Mouse (Mus musculus) urinary bladder, adult 18-20 months (tissue): Measurements from ENCODE around the gene Mrtfa.

ENCODE experiments used
- DNase-seq, 2 experiments: peaks; one replicate each; pipeline ENCODE4 v3.0.0; 2022; ENCODE audit warnings: low spot score in 2 of 2, mixed read lengths in 2 of 2

Gene Mrtfa

DNA sequence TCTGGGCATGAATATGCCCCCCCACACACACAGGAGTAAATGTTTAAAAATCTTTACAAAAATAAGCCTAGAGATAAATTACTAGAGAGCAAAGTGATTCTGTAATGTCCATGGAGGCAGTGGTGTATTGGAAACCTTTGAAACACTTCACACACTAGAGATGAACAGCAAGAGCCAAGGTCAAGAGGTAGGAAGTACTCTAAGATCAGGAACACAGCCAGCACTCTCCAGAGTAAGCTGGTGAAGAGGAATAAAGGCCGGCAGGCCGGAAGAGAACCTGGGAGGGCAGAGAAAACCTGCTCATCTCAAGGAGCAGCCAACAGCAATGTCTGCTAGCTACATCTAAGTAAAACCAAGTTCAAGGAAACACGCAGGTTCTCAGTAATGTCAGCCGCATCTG lies 125.9 kb downstream of the Mrtfa start:
- no peak for DNase-seq

GRCm38 (mm10) chr15:81064143-81064542 lies 126.4 kb downstream of the Mrtfa start:
- no peak for DNase-seq

DNA sequence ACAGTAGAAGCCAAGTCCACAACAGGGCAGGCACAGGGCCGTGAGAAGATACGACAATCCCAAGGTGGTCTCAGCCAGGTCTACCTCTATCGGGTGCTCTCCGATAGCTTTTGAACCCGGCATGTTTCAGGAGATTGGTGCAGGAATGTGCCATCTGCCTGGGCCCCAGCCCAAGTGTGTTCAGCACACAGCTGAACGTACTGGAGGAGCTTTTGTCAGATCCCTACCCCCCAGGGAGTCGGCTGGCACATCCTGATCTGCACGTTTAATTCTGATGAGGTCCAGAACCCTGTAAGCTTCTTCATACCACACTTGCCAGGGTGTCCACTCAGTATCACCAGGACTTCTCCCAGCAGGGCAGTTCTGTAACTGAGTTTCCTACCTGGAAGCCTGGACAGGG lies 127.9 kb downstream of the Mrtfa start:
- DNase-seq, result no peak

DNA sequence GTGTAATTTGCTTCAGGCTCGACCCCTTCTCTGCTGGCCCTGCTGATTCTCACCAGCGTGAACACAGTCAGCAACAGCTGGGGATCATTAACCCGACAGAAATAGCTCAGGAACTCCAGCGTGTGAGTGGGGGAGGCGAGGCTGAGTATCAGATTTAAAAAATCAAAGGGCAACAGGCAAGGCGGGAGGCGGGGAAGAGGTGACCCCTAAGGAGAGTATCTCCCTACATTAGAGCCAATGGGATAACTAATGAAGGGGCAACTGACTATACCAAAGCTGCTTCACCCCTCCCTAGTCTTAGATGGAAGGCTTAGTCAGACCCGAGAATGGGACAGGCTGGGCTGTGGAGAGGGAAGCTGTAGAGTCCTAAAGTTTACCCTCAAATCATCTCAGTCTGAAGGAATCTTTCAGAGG lies 128.4 kb downstream of the Mrtfa start:
- DNase-seq, result no peak

- DNase-seq, result no peak
Measured at GRCm38 (mm10) chr15:81060975-81061374, 129.6 kb downstream of the Mrtfa start.

DNA sequence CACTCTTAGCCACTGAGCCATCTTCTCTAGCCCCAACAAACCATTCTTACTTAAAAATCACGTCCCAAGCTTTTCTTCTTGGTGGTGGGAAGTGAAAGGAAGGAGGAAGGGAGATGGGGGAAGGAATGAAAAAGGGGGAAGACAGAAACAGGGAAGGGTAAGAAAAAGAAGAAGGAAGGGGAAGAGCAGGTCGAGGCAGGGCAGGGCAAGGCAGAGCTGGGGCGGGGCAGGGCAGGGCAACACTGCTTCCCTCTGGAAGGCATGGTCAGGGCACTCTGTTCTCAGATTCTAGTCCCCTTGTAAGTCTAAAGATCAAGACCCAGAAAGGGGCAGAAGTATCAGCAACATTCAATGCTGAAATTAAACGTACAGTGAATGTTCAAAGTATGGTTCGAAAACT lies 132.8 kb downstream of the Mrtfa start:
- DNase-seq, result no peak

DNA sequence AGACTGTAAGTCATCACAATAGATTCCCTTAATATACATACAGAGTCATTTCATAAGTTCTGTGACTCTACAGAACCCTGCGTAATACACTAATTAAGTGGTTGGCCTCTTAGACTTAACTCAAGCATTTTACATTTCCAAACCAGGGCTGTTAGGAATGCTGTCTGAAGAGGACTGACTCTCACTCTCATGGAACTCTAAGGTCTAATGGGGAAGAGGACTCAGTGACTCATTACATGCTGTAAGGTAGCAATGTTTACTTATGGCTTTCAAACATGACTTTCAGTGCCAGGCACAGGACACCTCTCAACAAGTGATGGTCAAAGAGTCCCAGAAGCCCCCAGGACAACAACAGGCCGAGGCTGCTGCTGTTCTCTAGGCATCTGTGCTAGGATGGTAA lies 135.1 kb downstream of the Mrtfa start:
- no peak for DNase-seq

GRCm38 (mm10) chr15:81052491-81052890 lies 138.1 kb downstream of the Mrtfa start:
- DNase-seq, result no peak

DNA sequence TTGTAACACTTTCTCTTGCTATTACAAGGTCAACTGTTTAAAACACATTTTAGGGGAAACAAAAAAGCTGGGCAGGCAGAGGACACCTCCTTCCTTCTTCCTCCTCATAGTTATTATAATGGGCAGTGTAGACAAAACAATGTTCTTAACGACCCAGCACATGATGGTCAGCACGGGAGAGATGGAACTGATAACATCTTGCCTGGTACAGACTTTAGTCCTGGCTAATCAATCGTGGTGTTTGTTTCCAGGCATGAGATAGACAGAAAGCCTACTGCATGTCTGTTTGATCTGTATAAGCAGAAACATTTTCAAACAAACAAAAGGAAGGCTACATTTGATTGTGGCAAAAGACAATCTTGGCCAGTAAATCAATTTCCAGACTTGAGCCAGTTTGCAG lies 140.1 kb downstream of the Mrtfa start:
- DNase-seq, result no peak

GRCm38 (mm10) chr15:81049401-81050053 lies 141.0 kb downstream of the Mrtfa start:
- no peak for DNase-seq

GRCm38 (mm10) chr15:81047497-81047896 lies 143.1 kb downstream of the Mrtfa start:
- no peak for DNase-seq

GRCm38 (mm10) chr15:81046061-81046460 lies 144.5 kb downstream of the Mrtfa start:
- DNase-seq, result no peak

- no peak for DNase-seq
Measured at GRCm38 (mm10) chr15:81045336-81045735, 145.2 kb downstream of the Mrtfa start.

- no peak for DNase-seq
Measured at GRCm38 (mm10) chr15:81044446-81044845, 146.1 kb downstream of the Mrtfa start.

DNA sequence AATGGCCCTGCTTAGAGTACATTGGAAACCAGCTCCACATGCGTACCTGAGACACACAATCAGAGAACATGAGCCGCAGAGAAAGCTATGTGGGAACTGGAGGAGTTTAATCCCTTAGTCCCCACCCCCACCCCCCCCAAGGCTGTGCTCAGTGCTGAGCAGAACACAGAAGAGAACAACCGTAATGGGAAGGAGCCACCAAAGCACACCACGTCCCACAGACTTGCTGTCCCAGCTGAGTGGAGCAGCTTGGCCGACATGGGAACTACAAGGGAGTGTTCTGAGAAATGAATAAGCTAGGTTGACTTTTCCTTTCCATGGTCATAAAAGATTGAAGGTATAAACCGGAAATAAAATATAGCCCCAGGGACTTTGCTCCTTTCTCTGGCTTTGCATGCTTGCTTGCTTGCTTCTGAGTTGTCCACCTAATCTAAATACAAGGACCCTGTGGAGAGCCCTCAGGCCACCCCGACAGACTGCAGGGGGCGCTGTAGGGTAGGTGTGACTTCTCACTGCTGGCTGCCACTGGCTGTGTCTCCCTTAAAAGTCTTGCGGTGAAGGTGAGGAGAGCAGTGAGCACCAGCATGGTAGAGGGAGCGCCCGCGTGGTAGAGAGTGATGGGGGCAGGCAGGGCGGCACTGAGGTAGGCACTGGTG lies 148.2 kb downstream of the Mrtfa start:
- DNase-seq, result no peak

DNA sequence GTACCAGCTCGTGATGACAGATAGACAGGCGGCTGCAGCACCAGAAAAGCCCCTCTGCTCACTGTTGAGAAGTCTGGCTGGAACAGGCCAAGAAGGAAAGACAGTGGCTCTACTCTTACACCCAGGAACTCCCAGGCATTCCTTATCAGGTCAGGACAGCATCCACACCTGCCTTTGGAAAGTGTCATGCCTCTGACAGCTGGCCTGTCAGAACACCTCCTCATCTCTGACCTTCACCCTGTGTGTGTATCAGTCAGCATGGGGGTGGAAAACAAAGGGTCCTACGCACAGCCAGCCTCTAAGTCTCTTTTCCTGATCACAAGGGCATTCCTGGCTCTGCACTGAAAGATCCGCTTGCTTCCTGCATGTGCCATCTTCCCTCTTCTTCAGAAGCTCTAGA lies 148.8 kb downstream of the Mrtfa start:
- no peak for DNase-seq

GRCm38 (mm10) chr15:81038419-81038818 lies 152.1 kb downstream of the Mrtfa start:
- DNase-seq, result no peak

- no peak for DNase-seq
Measured at GRCm38 (mm10) chr15:81035417-81036162, 155.0 kb downstream of the Mrtfa start.

- no peak for DNase-seq
Measured at GRCm38 (mm10) chr15:81034119-81034518, 156.4 kb downstream of the Mrtfa start.

DNA sequence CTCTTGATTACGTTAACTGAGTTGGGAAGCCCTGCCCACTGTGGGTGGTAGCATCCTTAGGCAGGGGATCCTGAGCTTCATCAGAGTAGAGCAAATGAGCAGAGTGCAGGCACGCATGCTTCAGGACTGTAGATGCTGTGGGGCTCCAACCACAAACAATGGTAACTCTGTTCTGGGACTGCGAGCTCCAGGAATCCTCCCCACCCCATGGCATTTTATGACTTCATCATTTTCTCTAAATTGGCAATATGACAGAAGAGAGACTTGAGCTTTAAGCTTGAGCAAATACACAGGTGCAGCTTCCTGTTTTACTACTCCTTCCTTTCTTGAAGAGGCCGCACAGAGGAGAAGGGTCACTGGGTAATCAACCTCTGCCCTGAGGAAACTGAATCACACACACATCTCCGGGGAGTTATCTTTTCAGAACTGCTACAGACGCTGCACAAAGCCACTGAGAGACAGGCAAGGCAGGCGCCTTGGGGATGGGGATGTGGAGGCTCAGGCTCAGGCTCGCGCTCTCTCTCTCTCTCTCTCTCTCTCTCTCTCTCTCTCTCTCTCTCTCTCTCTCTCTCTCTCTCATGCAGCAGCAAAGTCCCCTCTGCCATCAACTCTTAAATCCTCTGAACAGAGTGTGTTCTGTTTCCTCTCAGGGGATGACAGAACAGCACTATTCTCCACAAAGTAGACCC lies 157.5 kb downstream of the Mrtfa start:
- no peak for DNase-seq

DNA sequence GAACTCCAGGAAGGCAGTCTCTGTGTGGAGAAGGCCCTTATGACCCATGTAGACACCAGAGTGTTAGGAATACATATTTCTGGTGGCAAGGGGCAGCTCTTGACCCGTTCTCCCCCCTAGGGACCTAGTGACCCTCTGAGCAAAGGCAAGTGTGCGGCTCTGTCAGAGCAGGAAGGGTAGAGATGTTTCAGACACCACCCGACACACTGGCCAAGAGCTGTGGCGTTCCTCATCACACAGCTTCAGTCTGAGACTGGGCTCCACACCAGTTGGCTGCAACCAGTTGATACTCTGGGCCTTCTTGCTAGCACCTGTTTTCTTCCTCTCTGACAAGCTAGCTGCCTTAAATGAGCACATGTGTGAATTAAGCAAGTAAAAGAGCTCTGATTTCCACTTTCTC lies 158.9 kb downstream of the Mrtfa start:
- DNase-seq, result no peak

GRCm38 (mm10) chr15:81030891-81031425 lies 159.6 kb downstream of the Mrtfa start:
- no peak for DNase-seq
